Mouse (Mus musculus) embryonic facial prominence, embryonic 10.5 days (tissue): Measurements from ENCODE around the gene Magi1. TPM values are rescaled to one million over a fixed set of nuclear protein-coding genes. Genes with fewer than 3 reads are reported as not detected.

Experiments
- DNase-seq: peaks from one replicate; pipeline ENCODE4 v3.0.0-alpha.2; 2017; ENCODE audit warnings: low spot score
- H3K27ac ChIP-seq: fragments of 300-500 bp; sonication (generic); replicated peaks from 2 replicates; pipeline ENCODE4 v1.5.1; 2016; ENCODE audit warnings: mild to moderate bottlenecking
- H3K27me3 ChIP-seq: fragments of 300-500 bp; sonication (generic); replicated peaks from 2 replicates; pipeline ENCODE4 v1.6.1; 2016; ENCODE audit warnings: low read depth, mild to moderate bottlenecking; ENCODE audit not compliant: poor library complexity, severe bottlenecking
- H3K36me3 ChIP-seq: fragments of 300-500 bp; sonication (generic); replicated peaks from 2 replicates; pipeline ENCODE4 v1.6.1; 2016; ENCODE audit warnings: mild to moderate bottlenecking, moderate library complexity
- H3K4me1 ChIP-seq: fragments of 300-500 bp; sonication (generic); 2 replicates; pipeline ENCODE4 v1.6.1; 2016
- H3K4me3 ChIP-seq: fragments of 300-500 bp; sonication (generic); 2 replicates; pipeline ENCODE4 v1.5.1; 2016; ENCODE audit warnings: mild to moderate bottlenecking, moderate library complexity
- H3K9me3 ChIP-seq: fragments of 300-500 bp; sonication (generic); 2 replicates; pipeline ENCODE4 v1.6.1; 2016; ENCODE audit warnings: mild to moderate bottlenecking
- WGBS: fragments of 180-500 bp; shearing (Covaris S2); methylation state at CpG from one replicate; pipeline ENCODE4 v1.1.7; 2016; 5-methylcytosine and 5-hydroxymethylcytosine counted together
- polyA plus RNA-seq: library from polyadenylated mRNA; unstranded; fragments of >200 nt; fragmentation: Nextera tagmentation; extraction: Ambion mirVana; gene quantifications from 2 replicates; pipeline ENCODE4 v1.2.1, GENCODE M21; 2016

Magi1 gene
- polyA plus RNA-seq, 1 experiment from 2014 or later = 16.1 TPM

- DNase-seq = no peak
- 80% methylated on average over 2 of the region's 2 CpGs for WGBS
- H3K9me3 ChIP-seq = no peaks in the 10 kb centered on the region
- no peak overlapping the region for H3K27ac ChIP-seq
- H3K36me3 ChIP-seq = no peaks in the 10 kb centered on the region
- H3K27me3 ChIP-seq = peaks cover 4% of the 10 kb centered on the region
- H3K4me1 ChIP-seq = peaks cover 24% of the 10 kb centered on the region
- H3K4me3 ChIP-seq = no peak overlapping the region
Observed at GRCm38 (mm10) chr6:93723226-93723625, 560.5 kb downstream of the Magi1 start.

DNA sequence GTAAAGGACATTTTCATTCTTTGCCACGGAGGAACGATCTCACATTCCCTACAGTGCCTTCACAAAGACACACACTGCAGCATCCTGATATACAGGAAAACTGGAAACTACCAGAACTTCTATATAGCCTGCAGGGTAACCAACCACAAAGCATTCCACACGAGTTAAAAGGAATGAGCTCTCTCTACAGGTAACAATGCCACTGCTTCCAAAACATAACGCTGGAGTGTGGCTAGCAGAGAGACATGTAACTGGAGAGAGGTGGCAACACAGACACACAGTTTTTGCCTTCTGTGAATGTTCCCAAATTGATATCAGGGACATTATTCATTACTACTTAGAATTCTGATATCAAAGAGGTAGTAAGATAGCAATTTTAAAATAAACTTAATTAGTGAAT lies 564.2 kb downstream of the Magi1 start:
- no peak for DNase-seq
- H3K4me3 ChIP-seq = no peak overlapping the region
- peaks cover 39% of the 10 kb centered on the region for H3K27me3 ChIP-seq
- 53% methylated on average over 4 of the region's 4 CpGs for WGBS
- no peak overlapping the region for H3K27ac ChIP-seq
- H3K9me3 ChIP-seq = no peaks in the 10 kb centered on the region
- no peaks in the 10 kb centered on the region for H3K36me3 ChIP-seq
- peaks cover 44% of the 10 kb centered on the region for H3K4me1 ChIP-seq

GRCm38 (mm10) chr6:93718385-93718784 lies 565.3 kb downstream of the Magi1 start:
- WGBS = 9% methylated on average over 5 of the region's 5 CpGs
- peak; percentile 30 for DNase-seq
- Histone ChIP-seq H3K4me3 (no peak overlapping the region), H3K36me3 (no peaks in the 10 kb centered on the region), H3K9me3 (no peaks in the 10 kb centered on the region), H3K27ac (no peak overlapping the region), H3K27me3 (peaks cover 39% of the 10 kb centered on the region), H3K4me1 (peaks cover 44% of the 10 kb centered on the region)

DNA sequence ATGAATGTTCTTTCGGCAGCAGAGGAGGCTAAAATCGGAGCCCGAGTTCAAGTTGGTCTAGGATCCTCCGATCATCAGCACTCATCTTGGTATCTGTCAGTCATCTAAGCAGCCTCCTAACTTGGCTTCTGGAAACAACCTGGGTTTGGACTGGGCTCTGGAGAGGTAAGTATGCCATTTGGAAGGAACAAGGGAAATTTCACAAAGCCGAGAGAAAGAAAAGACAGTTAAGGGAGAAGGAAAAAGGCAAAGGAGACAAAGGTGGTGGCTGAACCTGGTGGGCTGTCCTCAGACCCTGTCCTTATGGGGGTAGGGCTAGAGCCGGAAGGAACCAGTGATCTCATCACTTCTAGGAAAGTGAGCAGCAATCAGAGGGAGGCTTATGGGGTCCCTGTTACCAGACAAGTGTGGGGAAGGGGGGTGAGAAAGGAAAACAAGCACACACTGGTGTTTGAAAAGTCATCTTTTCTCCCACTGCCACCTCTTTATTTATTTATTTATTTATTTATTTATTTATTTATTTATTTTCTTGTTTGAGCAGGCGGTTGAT lies 565.8 kb downstream of the Magi1 start:
- H3K9me3 ChIP-seq = no peaks in the 10 kb centered on the region
- H3K4me3 ChIP-seq = 0 out of 2 replicates have a peak overlapping the region, but pooled peaks have one; percentile 13
- no peaks in the 10 kb centered on the region for H3K36me3 ChIP-seq
- DNase-seq = peak; percentile 15
- H3K27ac ChIP-seq = no peak overlapping the region
- 29% methylated on average over 7 of the region's 7 CpGs for WGBS
- H3K4me1 ChIP-seq = peaks cover 44% of the 10 kb centered on the region
- H3K27me3 ChIP-seq = peaks cover 39% of the 10 kb centered on the region

- Histone ChIP-seq H3K27ac (no peak overlapping the region), H3K9me3 (no peaks in the 10 kb centered on the region), H3K36me3 (no peaks in the 10 kb centered on the region), H3K4me3 (peak overlapping the region; percentile 45), H3K27me3 (peaks cover 39% of the 10 kb centered on the region), H3K4me1 (peaks cover 44% of the 10 kb centered on the region)
- DNase-seq = peak; percentile 18
- WGBS = 4% methylated on average over 24 of the region's 24 CpGs
Observed at GRCm38 (mm10) chr6:93716686-93717625, 566.8 kb downstream of the Magi1 start.

- no peak overlapping the region for H3K27ac ChIP-seq
- WGBS = 33% methylated on average over 24 of the region's 24 CpGs
Observed at GRCm38 (mm10) chr6:93715181-93716180, 568.2 kb downstream of the Magi1 start.

DNA sequence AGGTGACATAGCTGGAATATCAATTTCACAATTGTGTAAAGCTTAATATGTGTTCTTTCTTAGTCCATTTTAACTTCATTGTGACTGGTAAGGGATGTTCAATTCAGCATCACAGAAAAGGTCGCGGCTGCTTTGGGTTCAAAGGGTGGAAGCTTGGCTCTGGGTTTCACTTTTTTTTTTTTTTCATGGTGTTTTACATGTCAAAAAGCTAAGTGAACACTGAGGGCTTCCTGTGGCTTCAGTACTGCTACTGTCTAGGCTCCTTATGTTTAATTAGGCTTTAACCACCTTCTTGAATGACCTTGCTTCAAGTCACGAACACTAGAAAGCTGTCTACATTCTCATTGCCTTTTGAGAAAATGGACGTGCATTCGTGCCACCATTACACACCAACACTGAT lies 579.4 kb downstream of the Magi1 start:
- H3K9me3 ChIP-seq = no peaks in the 10 kb centered on the region
- no peak for DNase-seq
- H3K27ac ChIP-seq = no peak overlapping the region
- no peaks in the 10 kb centered on the region for H3K27me3 ChIP-seq
- H3K4me3 ChIP-seq = no peak overlapping the region
- peaks cover 27% of the 10 kb centered on the region for H3K36me3 ChIP-seq
- no peaks in the 10 kb centered on the region for H3K4me1 ChIP-seq
- 78% methylated on average over 5 of the region's 5 CpGs for WGBS

More at GRCm38 (mm10) chr6:93715181-93716180, 568.2 kb downstream of the Magi1 start:
- Histone ChIP-seq H3K9me3 (no peaks in the 10 kb centered on the region), H3K4me1 (peaks cover 44% of the 10 kb centered on the region), H3K27me3 (peaks cover 39% of the 10 kb centered on the region), H3K36me3 (no peaks in the 10 kb centered on the region), H3K4me3 (peak overlapping the region; percentile 41)
- peak; percentile 35 for DNase-seq

DNA sequence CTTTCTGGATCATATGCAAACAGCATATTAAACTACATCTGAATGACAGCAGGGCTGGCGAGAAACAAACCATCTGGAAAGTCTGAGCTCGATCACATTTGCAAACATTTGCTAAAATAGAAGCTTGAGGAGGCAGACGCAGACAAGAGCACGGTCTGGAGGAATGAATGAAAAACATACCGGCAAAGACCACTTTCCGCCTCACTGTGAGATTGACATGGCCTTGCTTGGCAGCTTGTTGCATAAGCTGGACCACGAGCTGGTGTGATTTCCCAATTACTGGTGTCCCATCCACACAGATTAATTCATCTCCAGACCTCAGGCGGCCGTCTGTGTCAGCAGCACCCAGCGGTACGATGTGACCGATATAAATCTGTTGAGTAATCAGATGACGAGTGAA lies 584.3 kb downstream of the Magi1 start:
- WGBS = 92% methylated on average over 13 of the region's 13 CpGs
- peaks cover 57% of the 10 kb centered on the region for H3K36me3 ChIP-seq

GRCm38 (mm10) chr6:93697956-93698355 lies 585.8 kb downstream of the Magi1 start:
- Histone ChIP-seq H3K9me3 (no peaks in the 10 kb centered on the region), H3K36me3 (peaks cover 57% of the 10 kb centered on the region), H3K27me3 (no peaks in the 10 kb centered on the region), H3K27ac (no peak overlapping the region), H3K4me1 (no peaks in the 10 kb centered on the region), H3K4me3 (no peak overlapping the region)
- DNase-seq = no peak
- 88% methylated on average over 5 of the region's 5 CpGs for WGBS

More for the DNA sequence above, 584.3 kb downstream of the Magi1 start:
- Histone ChIP-seq H3K27me3 (no peaks in the 10 kb centered on the region), H3K9me3 (no peaks in the 10 kb centered on the region), H3K4me1 (no peaks in the 10 kb centered on the region), H3K4me3 (no peak overlapping the region), H3K27ac (no peak overlapping the region)
- no peak for DNase-seq

GRCm38 (mm10) chr6:93678766-93679165 lies 605.0 kb downstream of the Magi1 start:
- WGBS = 76% methylated on average over 17 of the region's 17 CpGs
- H3K4me1 ChIP-seq = no peaks in the 10 kb centered on the region
- H3K27me3 ChIP-seq = peaks cover 15% of the 10 kb centered on the region
- H3K9me3 ChIP-seq = no peaks in the 10 kb centered on the region
- DNase-seq = no peak
- H3K36me3 ChIP-seq = peaks cover 55% of the 10 kb centered on the region
- no peak overlapping the region for H3K4me3 ChIP-seq
- no peak overlapping the region for H3K27ac ChIP-seq

- no peaks in the 10 kb centered on the region for H3K27me3 ChIP-seq
- peaks cover 10% of the 10 kb centered on the region for H3K4me1 ChIP-seq
- peak; percentile 40 for DNase-seq
- no peak overlapping the region for H3K4me3 ChIP-seq
- no peaks in the 10 kb centered on the region for H3K36me3 ChIP-seq
- WGBS = 38% methylated on average over 2 of the region's 2 CpGs
- no peaks in the 10 kb centered on the region for H3K9me3 ChIP-seq
- H3K27ac ChIP-seq = no peak overlapping the region
Observed at GRCm38 (mm10) chr6:93666731-93667130, 617.0 kb downstream of the Magi1 start.
